Mouse (Mus musculus) frontal cortex, adult 2 months (tissue): ENCODE measurements at regions not wholly inside any gene's neighbourhood (a gene's known extent, or its start where the extent isn't known, plus 50 kb on each side); places are given as distances from the start of the nearest gene placed in this dataset.

Experiments
- DNase-seq, 2 experiments: peaks; one replicate each; pipeline ENCODE4 v3.0.0; 2022; ENCODE audit warnings: low spot score in 1 of 2; ENCODE audit errors: extremely low spot score in 1 of 2

DNA sequence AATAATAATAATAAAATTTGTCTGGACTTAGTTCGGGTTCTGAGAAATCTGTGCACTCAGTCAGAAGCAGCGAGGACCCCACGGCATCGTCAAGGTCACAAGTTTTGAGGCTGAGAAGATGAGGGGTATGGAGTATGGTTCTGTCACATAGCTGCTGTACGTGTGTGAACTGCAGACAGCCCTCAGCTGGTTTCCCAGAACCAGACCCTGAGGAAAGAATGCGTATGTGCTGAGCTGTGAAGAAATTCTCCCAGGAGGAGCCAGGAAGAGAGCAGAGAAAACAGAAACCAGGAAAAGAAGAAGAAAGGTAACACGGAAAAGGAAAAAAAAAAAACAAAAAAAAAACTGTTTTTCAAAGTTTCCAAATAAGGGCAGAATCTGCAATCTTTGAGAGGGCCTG, 112.4 kb upstream of the Cited2 start:
- DNase-seq: no peak

DNA sequence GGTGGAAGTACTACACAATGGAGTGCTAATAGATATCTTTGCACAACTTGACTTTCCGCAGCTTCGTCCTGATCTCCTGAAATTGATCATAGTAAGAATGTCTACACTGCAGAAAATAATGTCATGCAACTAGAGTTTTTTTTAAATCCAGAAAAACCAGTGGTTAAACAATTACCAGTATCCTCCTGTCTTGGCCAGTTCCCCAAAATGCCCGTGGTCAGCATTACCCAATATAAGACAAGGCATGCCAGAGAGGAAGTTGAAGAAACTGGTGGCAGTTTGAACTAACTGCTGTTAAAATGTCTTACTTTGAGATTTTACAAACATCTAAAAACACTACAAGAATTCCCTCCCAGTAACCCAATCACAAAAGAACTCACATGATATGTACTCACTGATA, 109.7 kb upstream of the Cited2 start:
- DNase-seq: no peak

DNA sequence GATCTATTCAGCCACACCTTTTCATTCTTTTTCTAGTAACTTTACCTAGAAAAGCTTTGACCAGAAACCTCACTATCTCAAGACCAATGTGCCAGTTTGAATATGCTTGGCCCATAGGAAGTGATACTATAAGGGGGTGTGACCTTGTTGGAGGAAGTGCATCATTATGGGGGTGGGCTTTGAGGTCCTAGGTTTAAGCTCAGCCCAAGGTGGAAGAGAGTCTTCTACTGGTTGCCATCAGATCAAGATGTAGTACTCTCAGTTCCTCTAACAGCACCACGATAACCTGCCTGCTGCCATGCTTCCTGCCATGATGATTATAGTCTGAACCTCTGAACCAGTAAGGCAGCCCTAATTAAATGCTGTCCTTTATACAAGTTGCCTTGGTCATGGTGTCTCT, 105.0 kb upstream of the Cited2 start:
- DNase-seq: no peak

DNA sequence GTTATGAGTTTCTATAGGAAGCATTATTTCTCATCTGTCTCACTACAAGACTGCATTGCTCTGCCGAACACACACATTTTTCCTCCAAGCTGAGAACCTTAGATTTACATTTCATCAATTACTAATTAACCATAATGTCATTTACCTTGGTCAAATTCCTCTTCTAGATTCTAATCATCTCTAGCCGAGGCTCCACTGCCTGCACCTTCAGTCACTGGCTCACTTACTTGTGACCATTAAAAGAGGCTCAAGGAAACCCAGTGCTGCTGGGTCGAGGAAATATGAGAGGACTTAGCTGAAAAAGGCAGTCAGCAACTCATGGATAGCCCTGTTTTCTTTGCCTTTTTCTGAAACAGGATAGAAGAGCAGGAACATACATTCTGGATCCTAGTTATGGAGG, 103.4 kb upstream of the Cited2 start:
- DNase-seq: no peak

DNA sequence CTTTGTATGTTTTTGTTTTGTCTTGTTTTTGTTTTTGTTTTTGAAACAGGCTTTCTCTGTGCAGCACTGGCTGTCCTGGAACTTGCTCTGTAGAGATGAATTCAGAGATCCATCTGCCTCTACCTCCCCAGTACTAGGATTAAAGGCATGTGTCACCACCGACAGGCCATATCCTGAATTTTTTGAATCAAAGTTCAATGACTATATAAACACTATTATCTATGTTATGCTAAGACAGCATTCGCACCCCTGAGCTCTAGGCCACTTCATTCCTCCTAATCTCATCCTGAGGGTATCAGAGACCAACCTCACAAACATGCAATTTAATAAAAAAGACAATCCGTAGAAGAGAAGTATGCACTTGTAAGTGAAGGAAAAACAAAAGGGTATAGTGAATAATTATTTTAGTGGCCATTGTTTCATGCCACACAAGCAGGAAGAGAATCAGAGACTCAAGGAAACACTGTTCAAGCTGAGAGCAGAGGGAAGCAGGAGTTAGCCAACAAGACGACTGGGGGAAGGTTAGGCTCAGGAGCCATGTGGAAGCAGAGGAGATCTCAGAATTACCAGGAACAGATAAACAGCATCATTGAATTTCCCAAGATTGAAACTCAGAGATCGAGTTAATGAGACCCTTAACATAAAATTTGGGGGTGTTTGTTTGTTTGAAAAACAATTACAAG, 101.2 kb upstream of the Cited2 start:
- no peak for DNase-seq

DNA sequence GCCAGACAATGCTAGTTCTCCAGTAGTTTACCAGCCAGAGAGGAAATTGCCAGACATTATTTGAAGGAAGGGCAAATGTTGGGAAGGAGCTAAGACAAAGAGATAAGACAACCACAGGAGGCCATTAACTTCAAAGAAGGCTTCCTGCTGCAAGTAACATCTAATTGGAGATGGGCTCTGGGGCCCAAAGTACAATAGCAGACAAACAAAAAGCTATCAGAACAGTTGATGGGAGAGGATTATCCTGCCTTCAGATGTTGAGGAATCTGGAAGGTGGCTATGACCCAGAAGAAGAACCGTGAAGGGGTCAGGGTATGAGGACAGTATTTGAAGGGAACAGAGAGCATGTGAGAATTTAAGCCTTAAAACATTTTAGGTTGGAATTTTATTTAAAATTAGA, 100.2 kb upstream of the Cited2 start:
- DNase-seq: no peak

DNA sequence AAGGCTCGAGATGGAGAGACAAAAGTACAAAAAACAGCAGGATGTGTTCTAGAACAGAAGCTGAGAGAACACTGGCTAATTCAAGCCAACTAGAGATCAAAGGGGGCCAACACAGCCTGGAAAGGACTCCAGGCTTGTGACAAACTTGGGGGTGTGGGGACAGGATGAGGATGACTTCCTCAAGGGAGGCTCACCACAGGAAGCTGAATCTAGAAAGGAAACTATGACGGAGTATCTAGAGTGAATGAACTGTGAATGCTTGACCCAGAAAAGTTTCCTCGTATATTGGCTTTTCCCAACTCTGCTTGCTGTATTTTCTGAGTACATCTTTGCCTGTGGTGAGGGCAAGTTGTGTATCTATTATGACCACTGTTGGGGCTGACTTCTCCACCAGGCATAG, 93.3 kb upstream of the Cited2 start:
- DNase-seq: no peak

DNA sequence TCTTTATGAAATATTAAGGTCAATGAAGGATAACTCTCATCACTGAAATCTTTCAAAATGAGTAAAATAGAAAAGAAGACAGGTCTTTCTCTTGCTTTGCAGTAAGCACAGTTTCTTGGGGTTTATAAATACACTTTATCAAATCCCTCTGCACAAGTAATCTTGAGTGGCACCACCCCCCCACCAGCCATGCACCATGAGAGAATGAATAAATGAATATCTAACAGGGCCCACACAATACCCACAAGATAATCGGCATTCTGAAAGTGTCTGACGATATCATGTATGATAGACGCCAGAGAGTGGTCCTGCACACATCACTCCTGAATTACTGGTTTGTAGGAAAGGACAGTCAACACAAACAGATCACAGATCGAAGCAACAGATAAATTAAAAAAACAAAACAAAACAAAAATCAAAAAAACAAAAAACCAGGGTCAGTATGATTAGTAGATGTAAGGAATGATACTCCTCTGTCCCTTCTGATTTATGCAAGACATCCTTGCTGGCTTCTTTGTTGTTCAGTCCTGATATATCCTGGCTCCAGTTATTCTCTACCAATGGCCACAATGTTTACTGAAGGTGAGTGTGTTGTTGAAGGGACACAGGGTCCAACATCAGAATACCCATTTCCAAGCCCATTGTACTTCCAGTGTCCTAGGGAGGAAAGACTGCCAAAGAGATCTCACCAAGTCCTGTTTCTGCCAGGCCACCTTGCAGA, 92.0 kb upstream of the Cited2 start:
- DNase-seq: no peak

DNA sequence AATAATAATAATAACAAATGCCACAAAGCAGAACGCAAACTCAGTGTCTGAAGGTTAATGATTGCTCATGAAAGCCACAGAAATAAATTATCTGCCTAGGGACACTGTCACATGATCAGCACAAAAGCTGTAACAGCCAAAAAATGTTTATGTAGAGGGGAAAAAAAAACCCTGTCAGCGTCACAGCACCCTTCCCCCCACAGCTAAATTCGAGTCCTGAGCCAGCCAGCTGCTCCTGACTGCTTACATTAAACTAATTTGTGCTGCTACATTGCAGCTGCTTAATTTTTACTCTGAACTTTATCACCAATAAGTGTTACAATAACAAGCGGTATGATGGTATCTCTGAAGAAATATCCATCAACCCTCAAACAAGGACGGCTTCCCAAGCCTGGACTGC, 91.2 kb upstream of the Cited2 start:
- DNase-seq: peak in 1 of 2 experiments; percentile 10

DNA sequence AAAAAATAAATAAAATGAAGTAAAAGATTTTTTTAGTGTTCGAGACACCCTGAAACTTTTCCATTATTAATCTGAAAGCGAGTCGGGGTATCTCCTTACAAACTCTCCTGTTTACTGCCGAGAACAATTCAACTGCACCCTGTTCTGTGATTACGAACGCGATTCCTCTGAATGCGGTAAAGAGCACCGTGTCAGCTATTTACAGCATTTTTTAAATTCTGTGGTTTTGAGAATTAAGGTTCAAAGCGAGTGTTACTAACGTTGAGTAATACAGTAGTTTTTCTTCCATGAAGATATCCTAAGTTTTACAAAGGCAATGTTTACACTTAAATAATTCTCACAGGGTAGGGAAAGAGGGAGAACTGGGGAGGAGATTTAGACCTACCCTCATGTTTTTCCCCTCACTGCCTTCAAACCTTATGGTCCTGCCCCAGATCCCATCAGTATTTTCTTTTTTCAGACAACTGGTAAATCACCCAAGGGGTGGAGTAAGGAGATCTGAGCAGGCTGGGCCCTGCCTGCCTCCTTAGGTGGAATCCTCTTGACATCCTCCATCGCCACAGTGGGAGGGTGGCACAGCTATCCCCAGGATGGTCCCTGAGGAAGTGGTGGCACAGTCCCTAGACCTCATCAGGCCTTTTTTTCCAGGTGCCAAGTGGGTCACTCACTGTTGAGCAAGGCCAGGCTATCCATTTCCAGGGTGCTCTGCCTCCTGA, 89.9 kb upstream of the Cited2 start:
- DNase-seq: no peak

DNA sequence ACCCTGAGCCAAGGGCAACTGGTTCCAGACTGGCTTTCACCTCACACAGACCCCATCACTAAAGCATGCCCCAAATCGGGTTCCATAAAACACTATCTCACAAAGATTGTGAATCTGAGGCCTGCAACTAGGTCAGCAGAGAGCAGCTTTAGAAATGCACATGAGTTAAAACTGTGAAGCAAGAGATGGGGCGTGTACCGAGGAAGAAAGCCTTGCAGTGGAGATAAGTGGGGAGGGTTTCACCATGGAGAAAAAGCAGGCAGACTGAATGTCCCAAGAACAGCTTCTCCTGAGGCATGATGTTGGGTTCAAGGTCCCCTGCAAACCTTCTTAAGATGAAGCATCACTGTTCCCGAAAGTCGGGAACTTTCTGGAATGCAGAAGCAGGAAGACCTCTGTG, 77.7 kb upstream of the Cited2 start:
- no peak for DNase-seq

DNA sequence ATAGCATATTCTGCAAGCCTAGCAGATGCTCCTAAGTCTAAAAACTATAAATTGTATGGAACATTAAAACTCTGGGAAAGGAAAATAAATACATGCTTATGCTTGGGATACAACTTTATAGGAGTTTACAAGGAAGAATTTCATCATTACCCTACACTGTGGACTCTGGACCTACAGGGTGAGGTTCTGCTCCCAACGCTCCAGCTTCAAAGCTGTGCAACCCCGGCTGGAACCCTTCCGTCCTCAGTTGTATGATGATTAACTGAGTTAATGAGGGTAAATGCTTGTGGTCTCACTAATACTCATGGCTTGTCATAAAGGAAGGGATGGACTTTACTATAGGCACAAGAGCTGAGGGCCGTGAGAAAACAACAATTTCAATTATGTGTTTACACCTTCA, 76.6 kb upstream of the Cited2 start:
- DNase-seq: no peak

DNA sequence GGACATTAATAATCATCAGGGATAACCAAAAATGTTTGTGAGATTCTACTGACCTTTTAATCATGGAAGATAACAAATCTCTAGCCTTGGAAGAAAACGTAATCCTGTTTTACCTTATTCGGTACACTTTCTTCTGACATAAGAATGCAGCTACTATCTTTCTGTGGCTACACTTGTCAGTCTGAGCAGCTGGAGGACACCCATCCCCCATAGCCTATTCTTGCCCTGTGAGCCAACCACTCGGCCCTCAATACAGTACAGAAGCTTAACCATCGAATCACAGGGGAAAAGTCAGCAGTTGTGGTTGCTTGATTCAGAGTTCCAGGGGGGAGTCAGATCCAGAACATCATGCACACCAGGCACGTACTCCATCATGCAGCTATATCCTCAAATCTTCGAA, 74.9 kb upstream of the Cited2 start:
- no peak for DNase-seq

DNA sequence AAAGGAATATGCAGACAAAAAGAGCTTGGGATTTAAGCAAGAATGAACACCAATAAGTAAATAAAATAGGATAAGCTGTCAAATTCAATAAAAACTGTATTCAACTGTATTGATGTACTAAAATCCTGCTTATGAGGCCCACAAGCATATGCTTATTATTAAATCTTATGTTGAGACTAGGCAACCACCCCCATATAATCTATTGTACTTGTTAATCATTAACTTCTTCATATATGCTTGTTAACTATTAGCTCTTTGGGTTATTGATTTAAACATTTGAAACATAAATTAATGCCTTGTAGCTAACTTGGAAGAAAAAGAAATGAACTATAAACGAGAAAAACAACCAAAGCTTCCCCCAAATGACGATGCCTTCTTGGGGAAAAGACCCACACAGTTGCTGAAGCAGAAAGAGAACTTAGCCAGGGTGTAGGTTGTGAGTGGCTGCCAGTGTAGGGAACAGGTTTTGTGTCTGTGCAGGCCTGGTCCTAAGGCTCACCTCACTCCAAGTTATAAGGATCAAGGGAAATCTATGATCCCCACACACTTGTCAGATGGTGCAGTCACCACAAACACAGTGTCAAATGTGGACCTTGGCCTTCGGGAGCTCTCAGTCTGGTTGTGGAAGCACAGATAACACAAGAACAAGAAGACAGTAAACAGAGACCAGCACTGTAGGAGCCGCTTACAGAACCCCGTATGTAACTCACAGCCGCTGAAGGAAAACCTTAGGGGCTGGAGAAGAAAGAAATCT, 71.8 kb upstream of the Cited2 start:
- DNase-seq: no peak

DNA sequence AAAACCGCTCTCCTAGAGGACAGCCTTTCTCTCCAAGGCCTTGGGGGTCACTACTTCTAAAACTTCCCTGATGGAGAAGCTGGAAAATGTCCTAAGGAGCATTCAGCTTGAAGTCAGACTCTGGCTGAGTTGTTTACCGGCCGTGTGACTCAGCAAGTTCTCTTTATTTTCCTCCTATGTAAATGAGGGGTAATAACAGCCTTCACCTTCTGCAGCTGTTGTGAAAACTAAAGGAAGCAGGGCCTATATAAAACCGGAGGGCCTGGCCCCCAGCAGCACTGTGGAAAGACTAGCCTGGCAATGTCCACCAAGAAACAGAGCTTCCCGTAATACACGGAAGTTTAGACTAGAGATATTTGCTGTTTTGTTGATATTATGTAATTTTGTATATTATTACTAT, 69.7 kb upstream of the Cited2 start:
- DNase-seq: no peak

DNA sequence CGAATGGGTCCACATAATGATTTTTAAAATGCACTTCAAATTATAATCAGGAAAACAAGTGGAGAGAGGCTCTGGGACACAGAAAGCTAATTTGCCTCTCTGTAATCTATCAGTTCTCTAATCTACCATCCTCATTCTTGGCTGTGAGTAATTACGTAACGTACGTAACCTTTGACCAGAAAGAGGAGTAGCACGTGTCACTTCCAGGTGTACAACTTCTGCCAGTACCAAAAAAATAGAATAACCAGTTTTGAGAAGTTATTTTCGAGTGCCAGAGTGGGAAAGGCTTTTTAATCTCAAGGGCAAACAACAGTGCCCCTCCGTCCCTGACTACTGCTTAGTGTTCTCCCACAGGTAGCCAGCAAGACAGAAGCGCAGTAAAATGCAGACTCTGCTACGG, 69.2 kb upstream of the Cited2 start:
- DNase-seq: no peak

DNA sequence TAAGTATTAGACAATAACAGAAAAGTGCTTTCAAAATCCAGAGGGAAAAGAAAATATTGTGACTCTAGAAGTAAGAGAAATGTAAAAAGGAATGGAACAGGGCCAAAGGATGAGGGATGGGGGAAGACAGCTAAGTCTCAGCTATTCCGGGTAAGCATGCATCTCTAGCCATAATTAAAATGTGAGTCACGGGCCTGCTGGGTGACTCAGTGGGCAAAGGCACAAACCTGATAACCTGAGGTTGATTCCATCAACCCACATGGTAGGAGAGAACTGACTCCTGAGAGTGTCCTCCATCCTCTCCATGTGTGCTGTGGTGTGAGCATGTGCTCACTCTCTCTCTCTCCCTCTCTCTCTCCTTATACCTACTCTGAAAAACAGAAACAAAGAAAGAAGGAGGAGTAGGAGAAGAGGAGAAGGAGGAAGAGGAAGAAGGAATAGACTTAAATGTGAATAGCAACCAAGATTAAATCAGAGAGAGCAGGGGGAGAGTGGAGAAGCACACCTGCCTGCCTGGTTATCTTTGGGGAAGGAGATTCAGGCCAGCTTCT, 68.6 kb upstream of the Cited2 start:
- no peak for DNase-seq

DNA sequence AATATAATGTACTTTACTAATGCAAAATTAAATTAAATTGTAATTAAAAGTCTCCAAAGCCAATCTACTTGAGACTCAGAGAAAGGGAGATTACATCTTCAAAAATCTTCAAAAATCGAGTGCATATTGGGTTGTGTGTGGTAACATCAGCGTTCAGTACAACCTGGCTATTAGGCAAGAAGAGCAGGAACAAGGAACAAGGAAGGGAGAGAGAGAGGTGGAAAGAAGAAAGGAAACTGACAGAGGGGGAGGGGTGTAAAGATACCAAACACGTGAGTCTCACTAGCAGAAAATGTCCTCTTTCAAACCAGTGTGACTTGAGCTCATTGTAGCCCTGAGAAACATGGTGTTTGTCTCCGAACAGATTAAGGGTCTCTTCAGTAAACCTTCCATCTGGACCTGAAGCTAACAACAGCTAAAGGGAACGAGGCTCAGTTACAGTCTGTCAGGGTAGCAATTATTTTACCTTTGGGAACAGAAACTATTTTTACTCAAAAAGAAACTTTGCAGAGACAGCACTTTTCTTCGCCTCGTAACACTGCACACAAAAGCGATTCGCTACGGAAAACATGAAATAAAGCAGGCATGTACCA, 67.5 kb upstream of the Cited2 start:
- no peak for DNase-seq

DNA sequence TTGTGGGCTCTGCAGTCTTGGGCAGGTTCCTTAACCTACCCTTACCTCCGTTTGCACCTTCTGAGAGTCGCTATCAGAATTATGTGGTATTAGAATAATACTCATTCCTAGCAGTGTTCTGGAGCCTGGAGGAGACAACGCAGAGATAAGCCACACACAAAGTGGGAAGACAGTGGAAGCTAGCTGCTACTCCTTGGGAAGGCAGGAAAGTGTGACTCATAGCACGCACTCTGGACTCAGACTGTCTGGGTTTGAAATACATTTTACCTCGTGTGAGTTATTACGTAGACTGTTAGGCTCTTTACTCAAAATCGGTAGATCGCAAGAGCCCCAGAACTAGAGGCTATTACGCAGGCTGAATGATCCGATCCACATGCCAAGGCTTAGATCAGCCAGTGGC, 66.7 kb upstream of the Cited2 start:
- DNase-seq: peak in 1 of 2 experiments; percentile 22

DNA sequence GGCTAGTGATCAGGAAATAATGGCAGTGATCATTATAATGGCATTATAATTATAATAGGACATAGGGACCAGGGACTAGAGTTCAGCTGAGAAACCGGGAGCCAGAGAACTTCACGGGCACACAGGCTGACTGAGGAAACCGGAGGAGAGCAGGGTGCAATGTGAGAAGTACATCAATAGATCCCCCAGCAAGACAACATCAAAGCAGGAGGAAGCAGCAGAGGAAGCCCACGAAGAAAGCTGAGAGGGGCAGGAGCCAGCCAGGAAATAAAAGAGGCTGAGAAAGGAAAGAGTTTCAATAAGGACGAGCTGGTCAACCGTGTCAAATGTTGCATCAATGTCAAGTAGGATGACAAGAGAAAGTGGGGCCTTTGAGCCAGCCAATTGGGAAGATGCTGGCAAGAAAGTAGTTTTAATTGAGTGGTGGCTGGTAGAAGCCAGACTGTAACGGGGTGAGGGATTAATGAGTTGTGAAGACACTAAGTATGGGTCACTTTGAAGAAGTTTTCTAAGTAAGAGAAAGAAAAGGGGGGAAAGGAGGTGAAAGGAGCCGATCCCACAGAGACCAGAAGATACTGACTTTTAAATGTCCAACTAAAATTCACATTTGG, 66.0 kb upstream of the Cited2 start:
- DNase-seq: no peak
